ENCODE assay signal across 29 mouse cellular contexts in genomic region chr11:114311640-114312039, GRCm38 (mm10).
"Had no signal": no experiment of that assay in that cellular context is flagged by ENCODE, and none has a peak within 500 bp of the region (broad histone marks: within the 10 kb centered on the region; RNA-seq: fewer than 3 reads in every experiment).

No protein-coding gene starts in this region.

- H3K36me3 ChIP-seq: heart, embryonic 10.5 days; heart, embryonic 12.5 days; hindbrain, embryonic 10.5 days; hindbrain, embryonic 12.5 days; intestine, embryonic 15.5 days; kidney, embryonic 15.5 days; limb, embryonic 10.5 days; limb, embryonic 12.5 days; liver, embryonic 13.5 days; liver, embryonic 15.5 days had no signal

- DNase-seq: gastrocnemius, adult 2 months; gastrocnemius, postnatal 10 days; gastrocnemius, postnatal 25 days; heart, adult 18-20 months; heart, postnatal 10 days; heart, postnatal 4 days; kidney, adult 11 months; kidney, adult 2 months; kidney, adult 9 months; kidney, postnatal 14 days; kidney, postnatal 4 days; liver; liver, embryonic 13.5 days had no signal

- H3K9me3 ChIP-seq: heart, embryonic 10.5 days; heart, embryonic 12.5 days; hindbrain, embryonic 10.5 days; hindbrain, embryonic 12.5 days; intestine, embryonic 15.5 days; kidney, embryonic 15.5 days; limb, embryonic 10.5 days; limb, embryonic 12.5 days; liver, embryonic 13.5 days; liver, embryonic 15.5 days had no signal

- H3K27ac ChIP-seq: gastrocnemius, adult 2 months; heart, embryonic 10.5 days; hindbrain, embryonic 10.5 days; hindbrain, embryonic 12.5 days; hindbrain, embryonic 14.5 days; intestine, embryonic 15.5 days; kidney, embryonic 15.5 days; kidney, postnatal 0 days; layer of hippocampus, adult 2 months; left cerebral cortex, adult 2 months; limb, embryonic 10.5 days; limb, embryonic 12.5 days; liver, embryonic 13.5 days; liver, embryonic 15.5 days had no signal

- H3K9ac ChIP-seq: heart, embryonic 12.5 days; hindbrain, embryonic 12.5 days; hindbrain, embryonic 14.5 days; intestine, embryonic 15.5 days; kidney, embryonic 15.5 days; limb, embryonic 12.5 days; liver, embryonic 13.5 days; liver, embryonic 15.5 days had no signal

- H3K4me3 ChIP-seq: gastrocnemius, adult 2 months; heart, embryonic 10.5 days; heart, embryonic 12.5 days; hindbrain, embryonic 10.5 days; hindbrain, embryonic 12.5 days; intestine, embryonic 15.5 days; kidney, embryonic 15.5 days; layer of hippocampus, adult 2 months; left cerebral cortex, adult 2 months; limb, embryonic 10.5 days; limb, embryonic 12.5 days; liver, embryonic 13.5 days; liver, embryonic 15.5 days had no signal

- H3K4me2 ChIP-seq: heart, embryonic 12.5 days; hindbrain, embryonic 12.5 days; hindbrain, embryonic 14.5 days; intestine, embryonic 15.5 days; kidney, embryonic 15.5 days; limb, embryonic 12.5 days; liver, embryonic 11.5 days; liver, embryonic 13.5 days; liver, embryonic 15.5 days had no signal

- ATAC-seq: hindbrain, embryonic 16.5 days; inflammation-experienced regulatory T-cells, adult 6 months; intestine, embryonic 15.5 days had no signal

- H3K27me3 ChIP-seq: intestine, embryonic 15.5 days; liver, embryonic 15.5 days had no signal
